Mouse (Mus musculus) forebrain, embryonic 15.5 days (tissue): ENCODE measurements at regions not wholly inside any gene's neighbourhood (a gene's known extent, or its start where the extent isn't known, plus 50 kb on each side); places are given as distances from the start of the nearest gene placed in this dataset. TPM values are rescaled to one million over a fixed set of nuclear protein-coding genes. Genes with fewer than 3 reads are reported as not detected.

Experiments used
- ATAC-seq: fragments of 200-750 bp; cut with Nextera tagmentation; replicated peaks from 2 replicates; pipeline ENCODE4 v1.8.0; 2017; ENCODE audit warnings: mild to moderate bottlenecking, moderate TSS enrichment, moderate library complexity
- H3K27ac ChIP-seq: fragments of 300-500 bp; sonication (generic); replicated peaks from 2 replicates; pipeline ENCODE4 v1.5.1; 2015; ENCODE audit warnings: mild to moderate bottlenecking, inconsistent platforms
- H3K27me3 ChIP-seq: fragments of 300-500 bp; sonication (generic); 2 replicates; pipeline ENCODE4 v1.6.1; 2015; ENCODE audit warnings: inconsistent platforms
- H3K36me3 ChIP-seq: fragments of 300-500 bp; sonication (generic); 2 replicates; pipeline ENCODE4 v1.6.1; 2015; ENCODE audit warnings: mild to moderate bottlenecking, inconsistent platforms
- H3K4me1 ChIP-seq: fragments of 300-500 bp; sonication (generic); 2 replicates; pipeline ENCODE4 v1.6.1; 2015; ENCODE audit warnings: inconsistent platforms
- H3K4me2 ChIP-seq: fragments of 300-500 bp; sonication (generic); replicated peaks from 2 replicates; pipeline ENCODE4 v1.6.1; 2015; ENCODE audit warnings: mild to moderate bottlenecking, inconsistent platforms
- H3K4me3 ChIP-seq: fragments of 300-500 bp; sonication (generic); 2 replicates; pipeline ENCODE4 v1.5.1; 2015; ENCODE audit warnings: mild to moderate bottlenecking, inconsistent platforms
- H3K9ac ChIP-seq: fragments of 300-500 bp; sonication (generic); replicated peaks from 2 replicates; pipeline ENCODE4 v1.6.1; 2015; ENCODE audit warnings: mild to moderate bottlenecking, inconsistent platforms
- H3K9me3 ChIP-seq: fragments of 300-500 bp; sonication (generic); 2 replicates; pipeline ENCODE4 v1.6.1; 2016; ENCODE audit warnings: inconsistent platforms
- WGBS: fragments of 180-500 bp; shearing (Covaris S2); methylation state at CpG from one replicate; pipeline ENCODE4 v1.1.7; 2015; ENCODE audit warnings: mixed read lengths; 5-methylcytosine and 5-hydroxymethylcytosine counted together
- microRNA-seq: library from miRNA; unstranded; fragments of <30 nt; microRNA quantifications from one replicate; pipeline ENCODE4, GENCODE M21; 2016

GRCm38 (mm10) chr4:93406876-93407275 lies 71.6 kb upstream of the Tusc1 start:
- Histone ChIP-seq H3K4me1 (no peaks in the 10 kb centered on the region), H3K4me2 (no peak overlapping the region), H3K27ac (no peak overlapping the region), H3K9me3 (no peaks in the 10 kb centered on the region), H3K4me3 (no peak overlapping the region), H3K27me3 (no peaks in the 10 kb centered on the region), H3K36me3 (no peaks in the 10 kb centered on the region), H3K9ac (no peak overlapping the region)
- ATAC-seq = no peak
- WGBS = 33% methylated on average over 2 of the region's 2 CpGs

GRCm38 (mm10) chr4:93400579-93400978 lies 65.3 kb upstream of the Tusc1 start:
- Histone ChIP-seq H3K27ac (no peak overlapping the region), H3K9ac (no peak overlapping the region), H3K9me3 (no peaks in the 10 kb centered on the region), H3K4me3 (no peak overlapping the region), H3K4me1 (no peaks in the 10 kb centered on the region), H3K4me2 (no peak overlapping the region), H3K36me3 (no peaks in the 10 kb centered on the region), H3K27me3 (no peaks in the 10 kb centered on the region)
- no peak for ATAC-seq

Small RNA genes in the stretch of these regions (microRNA-seq; reads per million reads assigned to microRNA genes)
- gene Gm22619 = not detected
